Mouse (Mus musculus): ENCODE measurements around the gene Ddx55. TPM values are rescaled to one million over a fixed set of nuclear protein-coding genes. Genes with fewer than 3 reads are reported as not detected.
"Not testable (repeated sequence)": the region's sequence is repeated elsewhere in the genome, so short reads cannot be mapped to it uniquely, and the experiment has no call there.

The Ddx55 gene
- polyA plus RNA-seq, 1 experiment from 2014 or later, result 13.0 TPM

DNA sequence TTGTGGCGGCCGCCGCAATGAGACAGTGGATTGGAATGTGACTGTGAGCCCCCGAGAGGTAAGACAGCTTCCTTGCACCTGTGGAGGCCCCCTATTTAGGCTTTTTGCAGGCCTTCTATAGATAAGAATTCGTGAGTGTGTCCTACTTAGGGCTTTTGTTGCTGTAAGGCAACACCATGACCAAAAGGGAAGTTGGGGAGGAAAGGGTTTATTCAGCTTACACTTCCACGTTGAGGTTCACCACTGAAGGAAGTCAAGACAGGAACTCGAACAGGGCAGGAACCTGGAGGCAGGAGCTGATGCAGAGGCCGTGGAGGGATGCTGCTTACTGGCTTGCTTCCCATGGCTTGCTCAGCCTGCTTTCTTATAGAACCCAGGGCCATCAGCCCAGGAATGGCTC is 47.1 kb downstream of the Ddx55 start:
- H3K36me3 ChIP-seq, result peaks cover 23% of the 10 kb centered on the region
- H3K9me3 ChIP-seq; H3K27me3 ChIP-seq (ENCODE audit: insufficient read depth, poor library complexity, severe bottlenecking); H3K27ac ChIP-seq; H3K4me3 ChIP-seq; DNase-seq (ENCODE audit: low spot score): not testable (repeated sequence)
- peaks cover 14% of the 10 kb centered on the region for H3K4me1 ChIP-seq
- 54% methylated on average over 8 of the region's 8 CpGs for WGBS

DNA sequence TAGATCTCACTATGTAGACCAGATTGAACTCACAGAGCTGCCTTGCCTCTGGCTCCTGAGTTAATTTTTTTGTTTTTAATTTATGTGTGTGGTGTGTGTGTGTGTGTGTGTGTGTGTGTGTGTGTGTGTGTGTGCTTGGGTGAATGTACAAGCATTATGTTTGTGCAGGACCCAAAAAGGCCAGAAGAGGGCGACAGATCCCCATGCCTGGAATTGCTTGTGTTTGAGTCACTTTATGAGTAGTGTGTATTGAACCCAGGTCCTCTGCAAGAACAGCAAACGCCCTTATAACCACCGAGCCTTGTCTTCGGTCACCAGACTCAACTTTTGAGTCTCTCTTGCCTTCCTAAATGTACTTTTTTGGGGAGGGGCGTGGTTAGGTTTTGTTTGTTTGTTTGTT is 49.7 kb downstream of the Ddx55 start:
- DNase-seq (ENCODE audit: low spot score), result no peak
- Histone ChIP-seq H3K4me1 (peaks cover 14% of the 10 kb centered on the region), H3K9me3 (no peaks in the 10 kb centered on the region), H3K27ac (no peak overlapping the region), H3K36me3 (peaks cover 4% of the 10 kb centered on the region), H3K27me3 (ENCODE audit: insufficient read depth, poor library complexity, severe bottlenecking) (no peaks in the 10 kb centered on the region), H3K4me3 (no peak overlapping the region)
- WGBS, result 73% methylated on average over 5 of the region's 5 CpGs

DNA sequence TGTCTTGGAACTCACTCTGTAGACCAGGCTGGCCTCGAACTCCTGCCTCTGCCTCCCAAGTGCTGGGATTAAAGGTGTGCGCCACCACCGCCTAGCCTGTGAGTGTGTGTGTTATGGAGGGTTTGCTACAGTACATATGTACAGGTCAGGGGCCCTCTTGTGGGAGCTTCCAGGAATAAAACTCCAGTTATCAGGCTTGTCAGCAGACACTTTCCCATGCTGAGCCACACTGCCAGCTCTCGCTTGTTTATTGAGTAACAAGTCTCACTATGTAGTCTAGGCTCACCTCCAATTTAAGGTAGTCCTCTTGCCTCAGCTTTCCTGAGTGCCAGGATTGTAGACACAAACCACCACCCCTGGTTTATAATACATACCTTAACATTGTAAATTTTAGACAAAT is 51.6 kb downstream of the Ddx55 start:
- no peaks in the 10 kb centered on the region for H3K27me3 ChIP-seq (ENCODE audit: insufficient read depth, poor library complexity, severe bottlenecking)
- 77% methylated on average over 4 of the region's 4 CpGs for WGBS
- no peak overlapping the region for H3K4me3 ChIP-seq
- no peak overlapping the region for H3K27ac ChIP-seq
- no peak for DNase-seq (ENCODE audit: low spot score)
- peaks cover 9% of the 10 kb centered on the region; the same call in 1 of the 2 replicates for H3K4me1 ChIP-seq
- peaks cover 6% of the 10 kb centered on the region; the same call in 1 of the 2 replicates for H3K36me3 ChIP-seq
- H3K9me3 ChIP-seq, result no peaks in the 10 kb centered on the region

DNA sequence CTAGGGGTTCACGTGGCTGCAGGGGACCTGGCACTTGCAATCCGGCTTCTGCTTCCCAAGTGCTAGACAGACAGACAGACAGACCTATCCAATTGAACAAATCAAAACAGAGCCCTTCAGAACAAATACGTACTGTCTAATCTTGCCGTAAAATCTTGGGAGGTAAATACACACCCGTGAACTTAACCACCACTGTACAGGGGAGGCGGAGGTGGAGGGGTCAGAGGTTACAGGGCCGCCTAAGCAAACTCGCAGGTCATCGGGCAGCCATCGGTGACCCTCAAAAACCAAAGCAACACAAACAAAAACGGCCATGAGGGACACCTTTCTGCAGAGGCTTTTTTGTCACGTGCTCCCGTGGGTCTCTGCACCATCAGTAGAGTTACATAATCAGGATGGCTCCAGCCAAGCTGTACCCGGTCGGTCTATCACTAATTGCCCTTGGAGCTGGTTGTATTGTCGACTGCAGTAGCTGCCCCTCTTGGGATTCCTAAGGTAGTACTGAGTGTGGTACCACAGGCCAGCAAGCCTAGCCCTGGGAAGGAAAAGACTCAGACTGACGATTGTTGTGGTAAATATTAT is 52.5 kb downstream of the Ddx55 start:
- Histone ChIP-seq H3K27me3 (ENCODE audit: insufficient read depth, poor library complexity, severe bottlenecking) (no peaks in the 10 kb centered on the region), H3K36me3 (peaks cover 6% of the 10 kb centered on the region; the same call in 1 of the 2 replicates), H3K9me3 (no peaks in the 10 kb centered on the region), H3K27ac (no peak overlapping the region), H3K4me1 (0 out of 2 replicates have a peak, but pooled peaks cover 4% of the 10 kb centered on the region), H3K4me3 (no peak overlapping the region)
- DNase-seq (ENCODE audit: low spot score), result no peak
- WGBS, result 82% methylated on average over 17 of the region's 17 CpGs

DNA sequence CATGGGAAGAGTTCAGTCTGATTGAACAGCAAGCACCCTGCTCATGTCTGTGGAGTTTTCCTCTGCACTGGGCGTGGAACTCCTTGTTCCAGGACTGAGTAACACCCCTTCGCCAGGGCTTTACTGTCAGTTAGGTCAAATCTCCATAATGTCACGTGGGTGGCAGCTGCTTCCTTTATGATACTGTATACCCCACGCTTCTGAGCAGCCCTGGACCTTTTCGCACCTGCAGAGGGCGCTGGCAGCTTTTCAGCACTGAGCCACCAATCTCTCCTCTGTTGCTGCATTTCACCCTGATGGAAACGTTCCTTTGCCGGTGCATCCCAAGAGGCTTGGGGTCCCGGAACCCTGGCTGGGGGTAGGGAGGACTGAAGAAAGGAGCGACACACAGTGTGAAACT is 58.3 kb downstream of the Ddx55 start:
- 70% methylated on average over 10 of the region's 10 CpGs for WGBS

DNA sequence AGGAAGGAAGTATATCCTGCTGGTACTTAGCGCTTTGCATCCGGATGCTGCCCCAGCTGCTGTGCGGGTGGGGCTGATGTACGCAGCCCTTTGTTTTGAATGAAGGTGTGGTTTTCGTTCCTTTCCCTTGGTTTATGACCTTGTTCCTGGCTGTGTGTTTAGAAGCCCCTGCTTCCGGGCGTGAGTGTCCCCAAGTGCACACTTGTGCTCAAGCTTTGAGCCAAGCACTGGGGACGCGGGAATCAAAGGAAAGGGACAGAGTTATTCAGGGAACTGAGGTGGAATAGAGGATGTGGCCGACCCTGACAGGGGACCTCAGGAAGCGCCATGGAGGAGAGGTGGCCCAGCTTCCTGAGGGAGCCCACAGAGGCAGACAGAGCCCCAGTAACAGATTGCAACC is 62.0 kb downstream of the Ddx55 start:
- 78% methylated on average over 11 of the region's 11 CpGs for WGBS
- Histone ChIP-seq H3K27me3 (ENCODE audit: insufficient read depth, poor library complexity, severe bottlenecking) (no peaks in the 10 kb centered on the region), H3K9me3 (no peaks in the 10 kb centered on the region), H3K4me3 (no peak overlapping the region), H3K4me1 (no peaks in the 10 kb centered on the region), H3K36me3 (peaks cover 8% of the 10 kb centered on the region; the same call in 1 of the 2 replicates), H3K27ac (no peak overlapping the region)
- no peak for DNase-seq (ENCODE audit: low spot score)

More for the DNA sequence above, 58.3 kb downstream of the Ddx55 start:
- H3K27me3 ChIP-seq (ENCODE audit: insufficient read depth, poor library complexity, severe bottlenecking), result no peaks in the 10 kb centered on the region
- no peaks in the 10 kb centered on the region for H3K9me3 ChIP-seq
- DNase-seq (ENCODE audit: low spot score), result no peak
- peaks cover 14% of the 10 kb centered on the region; the same call in 1 of the 2 replicates for H3K36me3 ChIP-seq
- H3K27ac ChIP-seq, result no peak overlapping the region
- H3K4me1 ChIP-seq, result 0 out of 2 replicates have a peak, but pooled peaks cover 4% of the 10 kb centered on the region
- no peak overlapping the region for H3K4me3 ChIP-seq

DNA sequence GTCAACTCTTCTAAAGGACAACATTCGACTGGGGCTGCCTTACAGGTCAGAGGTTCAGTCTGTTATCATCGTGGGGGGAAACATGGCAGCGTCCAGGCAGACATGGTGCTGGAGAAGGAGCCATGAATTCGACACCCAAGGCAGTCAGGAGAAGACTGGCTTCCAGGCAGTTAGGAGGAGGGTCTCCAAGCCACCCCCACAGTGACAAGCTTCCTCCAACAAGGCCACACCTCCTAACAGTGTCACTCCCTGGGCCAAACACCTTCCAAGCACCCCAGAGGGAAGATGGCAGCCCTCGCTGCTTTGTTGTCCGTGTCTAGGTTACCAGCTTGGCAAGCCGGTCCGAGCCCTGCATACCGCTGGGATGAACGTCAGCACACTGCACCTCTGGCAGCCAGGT is 66.0 kb downstream of the Ddx55 start:
- H3K27ac ChIP-seq, result no peak overlapping the region
- no peaks in the 10 kb centered on the region for H3K9me3 ChIP-seq
- WGBS, result 72% methylated on average over 10 of the region's 10 CpGs
- H3K27me3 ChIP-seq (ENCODE audit: insufficient read depth, poor library complexity, severe bottlenecking), result no peaks in the 10 kb centered on the region
- 0 out of 2 replicates have a peak, but pooled peaks cover 4% of the 10 kb centered on the region for H3K36me3 ChIP-seq
- H3K4me3 ChIP-seq, result no peak overlapping the region
- DNase-seq (ENCODE audit: low spot score), result no peak
- no peaks in the 10 kb centered on the region for H3K4me1 ChIP-seq

Other genes with a start within 250 kb of the Ddx55 start
- gene Mphosph9, start 224.9 kb upstream of the Ddx55 start, polyA plus RNA-seq (2016; fragmentation: Nextera tagmentation; extraction: Ambion mirVana), result 15.6 and 20.5 TPM in 2 replicates
- gene 2810006K23Rik, start 224.8 kb upstream of the Ddx55 start, polyA plus RNA-seq (2016; fragmentation: Nextera tagmentation; extraction: Ambion mirVana), result 22.1 and 22.9 TPM in 2 replicates
- gene Cdk2ap1, start 189.8 kb upstream of the Ddx55 start, polyA plus RNA-seq (2016; fragmentation: Nextera tagmentation; extraction: Ambion mirVana), result 34.4 and 43.7 TPM in 2 replicates
- 74.4 and 80.5 TPM in 2 replicates for gene Sbno1, start 126.9 kb upstream of the Ddx55 start, polyA plus RNA-seq (2016; fragmentation: Nextera tagmentation; extraction: Ambion mirVana)
- gene Kmt5a, start 112.9 kb upstream of the Ddx55 start, polyA plus RNA-seq (2016; fragmentation: Nextera tagmentation; extraction: Ambion mirVana), result 49.6 and 54.5 TPM in 2 replicates
- gene Rilpl2, start 74.5 kb upstream of the Ddx55 start, polyA plus RNA-seq (2016; fragmentation: Nextera tagmentation; extraction: Ambion mirVana), result 13.3 and 18.3 TPM in 2 replicates
- gene Snrnp35, start 69.7 kb upstream of the Ddx55 start, polyA plus RNA-seq (2016; fragmentation: Nextera tagmentation; extraction: Ambion mirVana), result 25.5 and 26.8 TPM in 2 replicates
- gene Rilpl1, start 21.5 kb upstream of the Ddx55 start, polyA plus RNA-seq (2016; fragmentation: Nextera tagmentation; extraction: Ambion mirVana), result 22.7 and 25.5 TPM in 2 replicates
- gene Tmed2, start 12.2 kb upstream of the Ddx55 start, polyA plus RNA-seq (2016; fragmentation: Nextera tagmentation; extraction: Ambion mirVana), result 523 and 570 TPM in 2 replicates
- 73.6 and 88.1 TPM in 2 replicates for gene Eif2b1, start 26.3 kb downstream of the Ddx55 start, polyA plus RNA-seq (2016; fragmentation: Nextera tagmentation; extraction: Ambion mirVana)
- gene Gtf2h3, start 26.3 kb downstream of the Ddx55 start, polyA plus RNA-seq (2016; fragmentation: Nextera tagmentation; extraction: Ambion mirVana), result 48.7 and 69.2 TPM in 2 replicates
- gene Atp6v0a2, start 75.7 kb downstream of the Ddx55 start, polyA plus RNA-seq (2016; fragmentation: Nextera tagmentation; extraction: Ambion mirVana), result 40.0 and 43.6 TPM in 2 replicates
- gene Dnah10, start 172.2 kb downstream of the Ddx55 start, polyA plus RNA-seq (2016; fragmentation: Nextera tagmentation; extraction: Ambion mirVana), result 0.04 and 0.09 TPM in 2 replicates

All from heart, embryonic 10.5 days (tissue).